Mouse (Mus musculus) right cerebral cortex, postnatal 14 days (tissue): ENCODE data around the gene Cntn4.

Experiments
- DNase-seq: peaks from one replicate; pipeline ENCODE4 v3.0.0; 2022

Cntn4 gene

DNA sequence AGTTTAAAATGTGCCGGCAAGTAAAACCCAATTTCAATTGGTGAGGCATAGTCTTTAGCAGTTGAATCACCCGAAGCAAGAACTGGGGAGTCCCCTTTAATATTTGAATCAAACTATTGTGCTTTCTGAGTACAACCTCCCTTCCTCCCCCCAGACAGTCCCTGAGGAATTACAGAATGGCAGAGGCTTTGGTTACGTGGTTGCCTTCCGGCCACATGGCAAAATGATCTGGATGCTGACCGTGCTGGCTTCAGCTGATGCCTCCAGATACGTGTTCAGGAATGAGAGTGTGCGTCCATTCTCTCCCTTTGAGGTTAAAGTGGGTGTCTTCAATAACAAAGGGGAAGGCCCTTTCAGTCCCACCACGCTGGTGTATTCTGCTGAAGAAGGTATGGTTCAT is 998.1 kb downstream of the Cntn4 start:
- no peak for DNase-seq

DNA sequence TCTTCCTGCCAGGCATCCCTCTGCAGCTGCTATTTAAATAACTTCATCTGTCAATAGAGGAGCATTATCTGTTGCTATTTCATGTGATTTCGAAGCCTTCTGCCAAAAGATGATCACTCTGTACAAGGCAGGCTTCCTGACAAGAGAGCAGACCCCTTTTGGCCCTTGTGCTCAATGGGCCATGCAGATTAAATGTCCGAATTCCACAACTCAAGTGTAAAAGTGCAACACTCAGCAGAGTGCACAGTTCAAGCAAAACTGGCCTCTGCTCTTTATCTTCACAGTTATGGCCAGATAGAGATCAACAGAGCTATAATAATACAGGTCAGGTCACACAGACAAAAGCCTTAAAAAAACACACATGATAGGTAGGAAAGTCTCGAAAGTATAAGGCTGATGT is 1024.5 kb downstream of the Cntn4 start:
- no peak for DNase-seq

- no peak for DNase-seq
These were observed 1028.1 kb downstream of the Cntn4 start for GRCm38 (mm10) chr6:106705506-106706035.

- no peak for DNase-seq
These were observed 1048.2 kb downstream of the Cntn4 start for GRCm38 (mm10) chr6:106725642-106726041.

DNA sequence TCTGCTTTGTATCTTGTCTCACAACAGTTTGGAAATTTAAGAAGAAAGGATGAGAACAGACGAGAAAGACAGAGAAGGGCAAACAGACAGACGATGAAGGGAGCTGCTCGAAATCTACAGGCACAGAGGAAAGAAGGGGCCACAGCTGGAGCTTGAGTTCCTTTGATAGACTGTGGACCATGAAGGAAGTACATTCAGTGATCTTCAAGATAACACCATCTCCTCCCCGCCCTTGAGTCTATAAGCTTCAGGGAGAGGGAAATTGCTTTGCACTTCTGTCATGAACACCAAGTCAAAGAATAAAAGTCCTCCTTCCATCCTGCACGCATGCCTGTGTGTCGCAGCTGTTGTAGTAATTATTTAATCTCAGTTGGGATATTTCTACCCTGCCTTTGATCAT is 1048.6 kb downstream of the Cntn4 start:
- no peak for DNase-seq

DNA sequence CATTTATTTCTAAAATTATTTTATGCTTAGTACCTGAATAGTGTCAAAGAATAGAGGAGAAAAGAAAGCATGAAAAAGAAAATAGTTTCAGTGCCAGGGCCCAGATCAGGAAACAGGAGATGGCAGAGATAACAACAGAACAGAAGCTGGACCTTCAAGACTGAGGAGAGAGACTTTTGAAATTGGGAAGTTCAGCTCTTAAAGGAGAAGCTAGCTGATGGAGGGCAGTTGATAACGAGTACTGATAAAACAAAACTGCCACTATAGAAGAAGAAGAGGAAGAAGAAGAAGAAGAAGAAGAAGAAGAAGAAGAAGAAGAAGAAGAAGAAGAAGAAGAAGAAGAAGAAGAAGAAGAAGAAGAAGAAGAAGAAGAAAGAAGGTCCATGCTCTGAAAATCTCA is 1050.2 kb downstream of the Cntn4 start:
- no peak for DNase-seq

- no peak for DNase-seq
These were observed 1052.3 kb downstream of the Cntn4 start for GRCm38 (mm10) chr6:106729682-106730314.

- no peak for DNase-seq
These were observed 1055.1 kb downstream of the Cntn4 start for GRCm38 (mm10) chr6:106732563-106732962.

- no peak for DNase-seq
These were observed 1060.8 kb downstream of the Cntn4 start for GRCm38 (mm10) chr6:106738229-106738628.

DNA sequence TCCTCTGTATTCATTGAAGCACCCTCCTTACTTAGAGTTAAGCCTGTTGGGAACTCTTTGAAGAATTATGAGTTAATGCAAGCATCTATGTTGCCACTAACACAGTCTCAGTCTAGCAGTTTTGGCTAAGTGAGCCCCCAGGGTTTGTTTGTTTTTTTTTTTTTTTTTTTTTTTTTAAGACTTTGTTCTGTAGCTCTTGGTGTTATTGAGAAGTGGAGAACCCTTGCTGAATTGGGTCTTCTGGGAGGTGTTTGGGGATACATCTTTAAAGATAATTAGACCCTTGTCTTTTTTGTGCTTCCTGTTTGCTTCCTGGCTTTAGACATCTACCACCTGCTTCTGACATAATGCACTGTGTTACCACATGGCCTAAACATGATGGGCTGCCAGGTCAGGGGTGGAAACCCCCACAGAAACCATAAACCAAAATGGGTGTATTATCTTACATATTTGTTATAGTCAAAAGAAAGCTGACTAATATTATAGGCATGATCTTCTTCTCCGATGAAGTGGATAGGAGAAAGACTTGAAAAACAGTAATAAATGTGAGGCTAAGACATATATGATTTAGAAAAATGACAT is 1062.9 kb downstream of the Cntn4 start:
- no peak for DNase-seq

DNA sequence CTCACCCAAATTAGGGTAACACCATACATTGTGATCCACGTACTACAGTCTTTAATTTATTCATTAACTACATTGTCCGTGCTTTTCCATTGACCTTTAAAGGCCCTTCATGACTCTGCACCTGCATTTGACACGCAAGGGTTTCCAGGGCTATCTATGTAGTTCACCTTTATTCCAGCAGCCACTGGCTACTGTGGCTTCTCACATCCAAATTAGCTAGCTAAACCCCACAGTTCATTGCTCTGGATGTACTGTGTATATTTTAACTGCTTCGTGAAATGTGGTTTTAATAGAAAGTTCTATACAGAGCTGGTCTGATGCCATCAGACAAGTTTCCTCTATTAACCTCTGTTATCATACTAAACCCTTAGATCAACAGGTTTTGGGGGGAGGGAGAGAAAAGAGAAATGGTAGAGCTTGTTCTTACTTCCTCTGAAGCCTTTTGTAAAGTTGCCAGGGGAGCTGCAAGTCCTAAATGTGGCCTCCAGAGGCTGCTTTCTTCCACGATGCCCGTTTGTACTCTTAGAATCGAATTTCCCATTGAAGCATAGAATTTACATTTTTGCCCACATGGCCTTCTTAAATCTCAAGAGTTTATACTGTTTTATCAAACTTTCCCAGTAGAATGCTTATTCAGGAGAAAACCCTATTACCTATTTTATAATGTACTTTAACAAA is 1066.2 kb downstream of the Cntn4 start:
- no peak for DNase-seq

DNA sequence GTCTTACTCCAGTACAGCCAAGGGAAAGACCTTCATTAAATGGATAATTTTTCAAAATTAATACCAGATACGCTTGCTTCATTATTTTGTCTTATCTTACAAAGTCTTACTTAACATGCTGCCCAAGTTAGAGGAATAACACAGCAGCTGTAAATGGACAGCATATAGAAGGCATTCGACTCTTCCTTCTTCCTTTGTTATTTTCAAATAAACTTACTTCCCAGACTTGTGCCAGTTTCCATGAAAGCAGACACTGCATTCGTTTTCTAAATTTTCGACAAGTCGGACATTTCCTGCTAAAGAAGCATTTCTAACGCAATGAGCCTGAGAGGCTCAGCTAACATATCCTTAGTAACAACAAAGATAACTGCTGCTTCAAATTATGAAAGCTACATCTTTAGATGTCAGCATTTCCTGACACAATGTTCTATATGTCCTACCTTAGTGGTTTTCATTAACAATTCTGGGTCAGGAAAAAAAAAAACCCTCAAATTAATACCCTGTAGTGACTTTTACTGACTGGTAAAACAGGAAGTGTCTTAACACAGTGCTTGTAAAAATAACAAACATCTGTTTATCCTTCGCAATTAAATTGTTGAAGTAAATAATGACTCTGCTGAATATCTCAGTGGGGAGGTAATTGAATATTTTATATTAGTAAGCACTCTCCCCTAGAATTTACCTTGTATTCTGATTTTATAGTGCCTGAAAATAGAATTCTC is 1068.4 kb downstream of the Cntn4 start:
- no peak for DNase-seq

DNA sequence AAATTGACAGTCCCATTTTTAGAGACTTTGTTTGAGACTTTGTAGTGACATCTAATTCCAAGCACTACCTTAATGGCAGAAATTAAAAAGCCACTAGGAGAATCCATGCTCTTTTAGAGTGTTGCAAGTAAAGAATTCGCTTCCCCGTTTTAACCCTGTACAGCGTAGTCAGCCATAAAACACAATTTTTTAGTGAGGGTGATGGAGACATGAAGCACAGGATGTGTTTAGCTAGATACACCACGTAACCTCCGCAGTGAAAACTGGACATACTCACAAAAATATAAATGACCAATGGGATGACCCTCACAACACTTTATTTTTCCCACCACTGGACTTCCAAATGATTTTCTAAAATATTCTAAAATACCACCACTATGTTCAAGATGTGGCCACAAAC is 1069.8 kb downstream of the Cntn4 start:
- DNase-seq: no peak

DNA sequence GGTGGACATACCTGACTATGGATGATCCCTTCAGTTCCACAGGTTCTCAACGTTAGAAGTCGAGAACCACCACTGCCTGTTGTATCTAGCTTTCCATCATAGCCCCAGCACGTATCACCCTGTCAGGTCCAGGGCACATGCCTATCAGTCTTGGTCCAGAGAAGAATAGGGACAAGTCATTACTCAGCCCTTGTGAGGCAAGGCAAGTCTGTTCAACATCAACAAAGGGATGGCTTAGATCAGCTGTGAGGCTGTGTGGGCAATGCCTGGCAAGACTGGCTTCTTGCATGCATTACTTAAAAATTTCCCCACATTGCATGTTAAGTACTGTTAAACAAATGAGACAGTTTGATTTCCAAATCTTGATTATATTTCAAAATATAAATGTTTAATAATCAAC is 1070.3 kb downstream of the Cntn4 start:
- no peak for DNase-seq
